8 mouse cellular contexts compared by ENCODE assay signal in genomic region chrX:159744035-159744434, GRCm38 (mm10).
DNase-seq lines count a peak whose midpoint lies in the region; ATAC-seq lines count a peak whose summit lies in the region.
"Had no signal": no experiment of that assay in that cellular context is flagged by ENCODE, and none has a peak within 500 bp of the region (broad histone marks: within the 10 kb centered on the region; RNA-seq: fewer than 3 reads in every experiment).

No protein-coding gene starts in this region.

- no peaks in the 10 kb centered on the region for H3K9me3 ChIP-seq in hindbrain, embryonic 16.5 days (ENCODE audit: control insufficient read depth, low read length)
- no peaks in the 10 kb centered on the region for H3K9me3 ChIP-seq in hindbrain, embryonic 13.5 days

- H3K4me2 ChIP-seq in hindbrain, embryonic 16.5 days (ENCODE audit: low read length), result no peak overlapping the region
- no peak overlapping the region for H3K4me2 ChIP-seq in hindbrain, embryonic 13.5 days

- H3K27me3 ChIP-seq in hindbrain, embryonic 16.5 days (replicated peaks; ENCODE audit: control insufficient read depth, insufficient read depth, low read length), result peaks cover 2% of the 10 kb centered on the region; the same call in 1 of the 2 replicates
- H3K27me3 ChIP-seq in hindbrain, embryonic 13.5 days, result peaks cover 16% of the 10 kb centered on the region; the same call in 1 of the 2 replicates

- no peaks in the 10 kb centered on the region for H3K4me1 ChIP-seq in hindbrain, embryonic 16.5 days (ENCODE audit: control insufficient read depth, insufficient read depth, low read depth, low read length)
- H3K4me1 ChIP-seq in hindbrain, embryonic 13.5 days (replicated peaks), result 0 out of 2 replicates have a peak, but pooled peaks cover 3% of the 10 kb centered on the region

- H3K27ac ChIP-seq in hindbrain, embryonic 16.5 days (ENCODE audit: low read depth, low read length), result no peak overlapping the region
- H3K27ac ChIP-seq in hindbrain, embryonic 13.5 days, result no peak overlapping the region

- no peak overlapping the region for H3K9ac ChIP-seq in hindbrain, embryonic 16.5 days (ENCODE audit: low read depth, low read length)
- no peak overlapping the region for H3K9ac ChIP-seq in hindbrain, embryonic 13.5 days

- no peaks in the 10 kb centered on the region for H3K36me3 ChIP-seq in hindbrain, embryonic 16.5 days (ENCODE audit: control insufficient read depth, insufficient read depth, low read length)
- no peaks in the 10 kb centered on the region for H3K36me3 ChIP-seq in hindbrain, embryonic 13.5 days

- 50% methylated on average over 5 of the region's 5 CpGs for WGBS in hindbrain, embryonic 16.5 days
- 58% methylated on average over 5 of the region's 5 CpGs for whole genome bisulfite sequencing in hindbrain, embryonic 13.5 days

- no peak overlapping the region for H3K4me3 ChIP-seq in hindbrain, embryonic 16.5 days (ENCODE audit: low read length)
- H3K4me3 ChIP-seq in hindbrain, embryonic 13.5 days, result no peak overlapping the region

- ATAC-seq in hindbrain, embryonic 16.5 days, result peak; percentile 80
- ATAC-seq in hindbrain, embryonic 13.5 days (ENCODE audit: low FRiP score), result no peak
- ATAC-seq in inflammation-experienced regulatory T-cells, adult 6 months, result no peak

- DNase-seq in right cerebral cortex, postnatal 4 days, result peak; percentile 4
- DNase-seq in right cerebral cortex, postnatal 25 days, result no peak
- DNase-seq in gastrocnemius, postnatal 36 days, result peak; percentile 7 to 17
- no peak for DNase-seq in T-cell, adult 2 months (ENCODE audit: low spot score)
- DNase-seq: kidney, adult 2 months had no signal

- intact Hi-C loops in gastrocnemius, postnatal 36 days (cut with DNase I), result no loop called here

Comparison
In these comparisons a context has a peak if more than half of its experiments do, and no peak if none do; other contexts are left out.
1. DNase-seq: peak in right cerebral cortex, postnatal 4 days (single experiment) and gastrocnemius, postnatal 36 days (2 of 2); none in right cerebral cortex, postnatal 25 days (single experiment) and T-cell, adult 2 months (single experiment).